Mouse (Mus musculus): Measurements from ENCODE around the gene Cmip. TPM values are rescaled to one million over a fixed set of nuclear protein-coding genes. Genes with fewer than 3 reads are reported as not detected.

Gene Cmip
- polyA plus RNA-seq (2012), result 21.1 and 21.7 TPM in 2 replicates

- no peak for TF ChIP-seq GATA1 (IDR thresholded peaks at IDR 0.05; ENCODE audit: low read length)
Measured at GRCm38 (mm10) chr8:117257029-117257820, at the start of gene Cmip. Gene Cmip (plus strand): TSS chr8:117257064.

GRCm38 (mm10) chr8:117209150-117209549, 47.7 kb upstream of the Cmip start:
- TF ChIP-seq GATA1 (IDR thresholded peaks at IDR 0.05; ENCODE audit: low read length), result no peak

DNA sequence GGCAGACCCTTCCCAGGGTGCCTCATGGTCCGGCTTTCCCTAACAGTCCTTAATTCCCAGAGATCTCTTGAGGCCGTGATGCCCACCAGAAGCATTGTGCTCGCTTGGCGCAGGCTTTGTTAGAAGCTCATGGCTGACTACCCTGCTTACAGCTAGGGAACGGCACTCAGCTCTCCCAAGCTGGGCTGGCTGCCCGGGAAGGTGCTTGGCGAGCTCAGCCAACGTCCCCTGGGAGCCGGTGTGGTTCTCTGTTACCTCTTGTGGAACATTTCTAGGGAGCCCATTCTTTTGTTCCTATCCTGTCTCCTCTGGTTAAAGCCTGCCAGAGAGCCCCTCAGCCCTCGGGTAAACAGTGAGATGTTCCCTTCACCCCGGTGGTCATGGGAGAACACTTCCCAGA, 44.8 kb upstream of the Cmip start:
- no peak for TF ChIP-seq GATA1 (IDR thresholded peaks at IDR 0.05; ENCODE audit: low read length)

GRCm38 (mm10) chr8:117217724-117218123, 39.1 kb upstream of the Cmip start:
- no peak for TF ChIP-seq GATA1 (IDR thresholded peaks at IDR 0.05; ENCODE audit: low read length)

DNA sequence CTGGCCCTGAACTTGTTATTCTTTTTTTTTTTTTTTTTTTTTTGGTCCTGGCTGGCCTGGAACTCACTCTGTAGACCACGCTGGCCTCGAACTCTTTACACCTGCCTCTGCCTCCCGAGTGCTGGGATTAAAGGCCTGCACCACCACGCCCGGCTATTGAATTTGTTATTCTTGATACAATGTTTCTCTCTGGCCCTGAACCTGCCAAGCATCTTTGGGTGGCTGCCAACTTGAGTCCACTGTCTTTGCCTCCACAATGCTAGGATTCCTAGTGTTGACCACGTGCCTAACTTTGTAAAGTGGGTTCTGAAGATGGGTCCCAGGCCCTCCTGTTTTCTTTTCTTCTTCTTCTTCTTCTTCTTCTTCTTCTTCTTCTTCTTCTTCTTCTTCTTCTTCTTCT, 34.5 kb upstream of the Cmip start:
- no peak for TF ChIP-seq GATA1 (IDR thresholded peaks at IDR 0.05; ENCODE audit: low read length)

GRCm38 (mm10) chr8:117224630-117225029, 32.2 kb upstream of the Cmip start:
- TF ChIP-seq GATA1 (IDR thresholded peaks at IDR 0.05; ENCODE audit: low read length), result no peak

- no peak for TF ChIP-seq GATA1 (IDR thresholded peaks at IDR 0.05; ENCODE audit: low read length)
Measured at GRCm38 (mm10) chr8:117226306-117226705, 30.6 kb upstream of the Cmip start.

GRCm38 (mm10) chr8:117227339-117227738, 29.5 kb upstream of the Cmip start:
- TF ChIP-seq GATA1 (IDR thresholded peaks at IDR 0.05; ENCODE audit: low read length), result no peak

DNA sequence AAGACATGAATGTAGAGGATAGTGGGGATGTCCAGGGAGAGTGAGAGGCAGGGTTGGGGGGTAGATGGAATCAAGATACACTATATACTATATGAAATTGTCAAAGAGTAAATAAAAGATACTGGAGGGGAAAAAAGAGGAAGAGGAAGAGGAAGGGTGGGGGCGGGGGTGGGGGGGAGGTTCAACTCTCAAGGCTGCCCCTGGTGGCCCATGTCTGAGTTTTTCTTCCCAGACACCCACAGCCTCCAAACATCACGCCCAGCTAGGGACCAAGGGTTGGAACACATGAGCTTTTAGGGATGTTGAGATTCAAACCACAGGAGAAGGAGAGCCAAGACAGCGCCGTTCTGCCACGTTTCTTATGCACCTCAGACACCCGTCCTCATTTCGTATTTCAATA, 23.7 kb upstream of the Cmip start:
- no peak for TF ChIP-seq GATA1 (IDR thresholded peaks at IDR 0.05; ENCODE audit: low read length)

- no peak for TF ChIP-seq GATA1 (IDR thresholded peaks at IDR 0.05; ENCODE audit: low read length)
Measured at GRCm38 (mm10) chr8:117236531-117236930, 20.3 kb upstream of the Cmip start.

- no peak for TF ChIP-seq GATA1 (IDR thresholded peaks at IDR 0.05; ENCODE audit: low read length)
Measured at GRCm38 (mm10) chr8:117240326-117240725, 16.5 kb upstream of the Cmip start.

DNA sequence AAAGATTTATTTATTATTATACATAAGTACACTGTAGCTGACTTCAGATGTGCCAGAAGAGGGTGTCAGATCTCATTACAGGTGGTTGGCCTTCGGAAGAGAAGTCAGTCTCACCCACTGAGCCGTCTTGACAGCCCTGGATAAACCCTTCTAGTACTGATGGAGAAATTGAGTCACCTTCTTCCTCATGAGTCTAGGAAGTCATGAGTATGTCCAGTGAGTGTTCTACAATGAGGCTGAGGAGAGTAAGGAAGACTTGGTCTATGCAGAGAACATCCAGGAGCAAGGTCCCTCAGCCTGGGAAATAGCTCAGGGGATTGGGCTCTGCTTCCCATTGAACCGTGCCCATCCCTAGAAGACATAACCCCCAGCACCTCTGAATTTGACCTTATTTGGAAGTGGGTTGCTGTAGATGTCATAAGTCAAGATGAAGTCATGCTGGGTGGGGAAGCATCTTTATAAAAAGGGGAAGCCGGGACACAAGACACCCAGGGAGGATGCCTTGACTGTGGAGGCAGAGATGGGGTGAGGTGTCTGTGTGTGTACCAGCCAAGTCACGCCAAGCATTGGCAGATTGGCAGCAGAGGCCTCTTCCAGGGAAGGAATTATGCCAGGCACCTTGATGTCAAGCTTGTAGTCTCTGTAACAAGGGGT, 15.9 kb upstream of the Cmip start:
- TF ChIP-seq GATA1 (IDR thresholded peaks at IDR 0.05; ENCODE audit: low read length), result no peak

DNA sequence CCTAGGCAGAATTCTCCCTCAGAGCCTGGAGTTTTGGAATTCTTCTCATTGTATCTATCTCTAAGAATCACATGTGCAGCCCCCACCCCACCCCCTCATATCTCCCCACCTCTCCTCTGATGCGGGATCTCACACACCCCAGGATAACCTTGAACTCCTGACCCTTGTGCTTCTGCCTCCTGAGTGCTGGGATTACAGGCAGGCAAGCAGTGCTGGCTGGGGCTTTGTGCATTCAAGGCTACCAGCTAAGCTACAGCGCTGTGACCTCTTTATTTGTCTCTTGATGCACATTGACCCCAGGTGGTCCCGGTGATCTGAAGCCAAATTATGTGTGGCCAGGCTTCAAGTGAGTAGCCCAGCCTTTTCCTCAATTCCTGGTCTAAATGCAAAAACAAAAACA, 15.0 kb upstream of the Cmip start:
- TF ChIP-seq GATA1 (IDR thresholded peaks at IDR 0.05; ENCODE audit: low read length), result no peak

- TF ChIP-seq GATA1 (IDR thresholded peaks at IDR 0.05; ENCODE audit: low read length), result no peak
Measured at GRCm38 (mm10) chr8:117242286-117242685, 14.6 kb upstream of the Cmip start.

- no peak for TF ChIP-seq GATA1 (IDR thresholded peaks at IDR 0.05; ENCODE audit: low read length)
Measured at GRCm38 (mm10) chr8:117244601-117245000, 12.3 kb upstream of the Cmip start.

DNA sequence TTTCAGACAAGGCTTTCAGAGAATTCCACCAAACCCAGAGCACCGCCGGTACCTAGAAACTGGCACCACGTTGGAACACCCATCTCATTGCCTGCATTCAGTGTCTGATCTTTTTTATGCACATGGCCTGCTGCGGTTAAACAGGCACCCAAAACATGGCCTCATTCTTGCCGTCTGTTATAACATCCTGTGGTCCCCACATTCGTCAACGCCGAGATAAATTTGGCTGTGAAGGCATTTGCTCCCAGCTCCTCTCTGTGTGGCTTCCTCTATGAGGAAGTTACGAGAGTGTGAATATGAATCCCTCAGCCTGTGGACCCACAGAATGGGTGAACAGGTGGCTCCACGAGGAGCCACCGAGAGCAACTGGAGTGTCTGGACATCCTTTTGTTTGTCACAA, 8.5 kb upstream of the Cmip start:
- TF ChIP-seq GATA1 (IDR thresholded peaks at IDR 0.05; ENCODE audit: low read length), result no peak

GRCm38 (mm10) chr8:117251086-117251681, 5.7 kb upstream of the Cmip start:
- TF ChIP-seq GATA1 (IDR thresholded peaks at IDR 0.05; ENCODE audit: low read length), result no peak

Measured in G1E-ER4 (cell line).